Mouse (Mus musculus) ovary, adult 18-20 months (tissue): ENCODE data around the gene Tmem104.

Experiments
- DNase-seq: peaks from one replicate; pipeline ENCODE4 v3.0.0; 2022; ENCODE audit warnings: low spot score, mixed read lengths

Gene Tmem104

GRCm38 (mm10) chr11:115200520-115200919 is 13.2 kb downstream of the Tmem104 start:
- DNase-seq: no peak

GRCm38 (mm10) chr11:115202316-115202715 is 15.0 kb downstream of the Tmem104 start:
- DNase-seq: peak; percentile 48

GRCm38 (mm10) chr11:115202756-115203155 is 15.5 kb downstream of the Tmem104 start:
- DNase-seq: no peak

GRCm38 (mm10) chr11:115208126-115208525 is 20.8 kb downstream of the Tmem104 start:
- DNase-seq: no peak

GRCm38 (mm10) chr11:115208776-115209732 is 21.8 kb downstream of the Tmem104 start:
- DNase-seq: no peak

GRCm38 (mm10) chr11:115209958-115210357 is 22.7 kb downstream of the Tmem104 start:
- no peak for DNase-seq

- DNase-seq: no peak
Observed at GRCm38 (mm10) chr11:115212116-115212515, 24.8 kb downstream of the Tmem104 start.

GRCm38 (mm10) chr11:115215123-115215522 is 27.8 kb downstream of the Tmem104 start:
- DNase-seq: no peak

- DNase-seq: no peak
Observed at GRCm38 (mm10) chr11:115217439-115218410, 30.4 kb downstream of the Tmem104 start.

GRCm38 (mm10) chr11:115219263-115219662 is 32.0 kb downstream of the Tmem104 start:
- DNase-seq: no peak

GRCm38 (mm10) chr11:115219685-115220084 is 32.4 kb downstream of the Tmem104 start:
- no peak for DNase-seq

- no peak for DNase-seq
Observed at GRCm38 (mm10) chr11:115222077-115222476, 34.8 kb downstream of the Tmem104 start.

GRCm38 (mm10) chr11:115222570-115222969 is 35.3 kb downstream of the Tmem104 start:
- DNase-seq: no peak

- DNase-seq: no peak
Observed at GRCm38 (mm10) chr11:115223451-115223850, 36.2 kb downstream of the Tmem104 start.

GRCm38 (mm10) chr11:115223877-115224276 is 36.6 kb downstream of the Tmem104 start:
- DNase-seq: peak; percentile 20

- no peak for DNase-seq
Observed at GRCm38 (mm10) chr11:115224889-115225288, 37.6 kb downstream of the Tmem104 start.

GRCm38 (mm10) chr11:115225301-115225700 is 38.0 kb downstream of the Tmem104 start:
- DNase-seq: no peak

GRCm38 (mm10) chr11:115226811-115227491 is 39.7 kb downstream of the Tmem104 start:
- no peak for DNase-seq

- DNase-seq: no peak
Observed at GRCm38 (mm10) chr11:115227640-115228039, 40.4 kb downstream of the Tmem104 start.

- DNase-seq: no peak
Observed at GRCm38 (mm10) chr11:115228430-115228829, 41.1 kb downstream of the Tmem104 start.

GRCm38 (mm10) chr11:115229021-115229930 is 42.0 kb downstream of the Tmem104 start:
- DNase-seq: no peak
